Mouse (Mus musculus) cerebellum, adult 9-10 months (tissue): ENCODE data around the gene Clcnka.
A peak's percentile ranks its signal among the peaks of the same experiment; 100 is the strongest.

Source experiments
- DNase-seq: peaks from one replicate; pipeline ENCODE4 v3.0.0; 2022

The Clcnka gene

GRCm38 (mm10) chr4:141398545-141398944 lies at the start of gene Clcnka:
Clcnka (minus strand) TSS chr4:141398724.
- DNase-seq: no peak

GRCm38 (mm10) chr4:141446211-141446610 lies 47.7 kb upstream of the Clcnka start:
- no peak for DNase-seq

- DNase-seq: no peak
Observed at GRCm38 (mm10) chr4:141445328-141445720, 46.8 kb upstream of the Clcnka start.

- DNase-seq: peak; percentile 78
Observed at GRCm38 (mm10) chr4:141444451-141445327, 46.2 kb upstream of the Clcnka start, which contains the start of gene Zbtb17. Zbtb17 (plus strand) TSS chr4:141444654.

GRCm38 (mm10) chr4:141443641-141444429 lies 45.3 kb upstream of the Clcnka start:
- no peak for DNase-seq

GRCm38 (mm10) chr4:141440877-141441276 lies 42.4 kb upstream of the Clcnka start:
- no peak for DNase-seq

- DNase-seq: no peak
Observed at GRCm38 (mm10) chr4:141439083-141439803, 40.7 kb upstream of the Clcnka start.

- no peak for DNase-seq
Observed at GRCm38 (mm10) chr4:141435974-141436373, 37.5 kb upstream of the Clcnka start, which contains the start of gene Srarp. Srarp (minus strand) TSS chr4:141436105.

- DNase-seq: no peak
Observed at GRCm38 (mm10) chr4:141433191-141433590, 34.7 kb upstream of the Clcnka start.

- DNase-seq: no peak
Observed at GRCm38 (mm10) chr4:141432666-141433065, 34.1 kb upstream of the Clcnka start.

- DNase-seq: peak; percentile 82
Observed at GRCm38 (mm10) chr4:141430997-141431396, 32.5 kb upstream of the Clcnka start.

GRCm38 (mm10) chr4:141429847-141430246 lies 31.3 kb upstream of the Clcnka start:
- DNase-seq: no peak

GRCm38 (mm10) chr4:141429381-141429780 lies 30.9 kb upstream of the Clcnka start:
- no peak for DNase-seq

GRCm38 (mm10) chr4:141427921-141428320 lies 29.4 kb upstream of the Clcnka start:
- no peak for DNase-seq

- DNase-seq: no peak
Observed at GRCm38 (mm10) chr4:141426796-141427745, 28.5 kb upstream of the Clcnka start.

- peak; percentile 53 for DNase-seq
Observed at GRCm38 (mm10) chr4:141425484-141426479, 27.3 kb upstream of the Clcnka start.

GRCm38 (mm10) chr4:141423691-141424431 lies 25.3 kb upstream of the Clcnka start:
- DNase-seq: no peak

- DNase-seq: no peak
Observed at GRCm38 (mm10) chr4:141423288-141423687, 24.8 kb upstream of the Clcnka start.

GRCm38 (mm10) chr4:141422841-141423240 lies 24.3 kb upstream of the Clcnka start:
- no peak for DNase-seq

- DNase-seq: no peak
Observed at GRCm38 (mm10) chr4:141421423-141421822, 22.9 kb upstream of the Clcnka start.
